Mouse (Mus musculus) liver, postnatal 0 days (tissue): Measurements from ENCODE around the gene Mtx2.

Source experiments
- CTCF ChIP-seq: sonication (generic); IDR thresholded peaks from 2 replicates; pipeline ENCODE4 v1.5.1; 2016; ENCODE audit warnings: antibody characterized with exemption, low read depth
- EP300 ChIP-seq: IDR thresholded peaks from 2 replicates; pipeline ENCODE4 v1.6.1; 2016; ENCODE audit warnings: antibody characterized with exemption, low read depth, mild to moderate bottlenecking

GRCm38 (mm10) chr2:74850036-74850435 is 24.4 kb downstream of the Mtx2 start:
- TF ChIP-seq CTCF (no peak), EP300 (no peak)
